Mouse (Mus musculus) neural tube, embryonic 12.5 days (tissue): Measurements from ENCODE around the gene Gm5416. TPM values are rescaled to one million over a fixed set of nuclear protein-coding genes. Genes with fewer than 3 reads are reported as not detected.
"Not testable (repeated sequence)": the region's sequence is repeated elsewhere in the genome, so short reads cannot be mapped to it uniquely, and the experiment has no call there.

Experiments
- ATAC-seq: fragments of 200-750 bp; cut with Nextera tagmentation; 2 replicates; pipeline ENCODE4 v1.8.0; 2017; ENCODE audit warnings: low read depth, mild to moderate bottlenecking, moderate TSS enrichment, moderate library complexity; ENCODE audit not compliant: low FRiP score
- H3K27ac ChIP-seq: fragments of 300-500 bp; sonication (generic); 2 replicates; pipeline ENCODE4 v1.5.1; 2016
- H3K27me3 ChIP-seq: fragments of 300-500 bp; sonication (generic); replicated peaks from 2 replicates; pipeline ENCODE4 v1.6.1; 2016; ENCODE audit warnings: mild to moderate bottlenecking
- H3K36me3 ChIP-seq: fragments of 300-500 bp; sonication (generic); 2 replicates; pipeline ENCODE4 v1.6.1; 2016; ENCODE audit warnings: mild to moderate bottlenecking
- H3K4me1 ChIP-seq: fragments of 300-500 bp; sonication (generic); 2 replicates; pipeline ENCODE4 v1.6.1; 2016
- H3K4me2 ChIP-seq: fragments of 300-500 bp; sonication (generic); replicated peaks from 2 replicates; pipeline ENCODE4 v1.6.1; 2016; ENCODE audit warnings: mild to moderate bottlenecking
- H3K4me3 ChIP-seq: fragments of 300-500 bp; sonication (generic); 2 replicates; pipeline ENCODE4 v1.5.1; 2016
- H3K9ac ChIP-seq: fragments of 300-500 bp; sonication (generic); 2 replicates; pipeline ENCODE4 v1.6.1; 2016; ENCODE audit warnings: mild to moderate bottlenecking
- H3K9me3 ChIP-seq: fragments of 300-500 bp; sonication (generic); 2 replicates; pipeline ENCODE4 v1.6.1; 2016; ENCODE audit warnings: mild to moderate bottlenecking
- WGBS: fragments of 180-500 bp; shearing (Covaris S2); methylation state at CpG from one replicate; pipeline ENCODE4 v1.1.7; 2016; 5-methylcytosine and 5-hydroxymethylcytosine counted together
- polyA plus RNA-seq: library from polyadenylated mRNA; unstranded; fragments of >200 nt; fragmentation: Nextera tagmentation; extraction: Ambion mirVana; gene quantifications from 2 replicates; pipeline ENCODE4 v1.2.1, GENCODE M21; 2016

Gene Gm5416
- polyA plus RNA-seq: not detected in 2 replicates

DNA sequence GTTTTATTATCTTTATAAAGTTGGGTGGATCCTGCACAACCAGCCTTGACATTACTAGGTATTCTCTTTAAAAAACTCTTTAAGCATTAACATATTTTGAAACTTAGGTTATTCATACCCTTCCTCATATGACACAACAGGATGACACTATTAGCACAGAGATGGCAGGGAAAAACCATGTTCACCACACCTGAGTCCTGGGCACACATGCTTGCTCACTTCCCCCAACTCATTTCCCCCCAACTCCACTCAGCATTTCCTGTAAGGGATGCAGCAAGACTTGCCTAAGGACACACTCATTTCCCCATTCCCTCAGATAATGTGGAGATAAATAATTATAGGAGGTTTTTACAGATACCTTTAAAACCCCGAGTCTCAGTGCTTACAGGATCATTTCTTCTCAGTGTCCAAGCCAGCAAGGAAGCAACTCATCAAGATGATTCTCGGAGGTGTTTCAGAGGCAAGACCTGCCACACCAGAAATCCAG lies at the start of gene Gm5416:
TSS of gene Gm5416 (plus strand) at position 437 of the 487 bp plus-strand sequence.
- no peaks in the 10 kb centered on the region for H3K9me3 ChIP-seq
- no peak within 1 kb of the TSS for H3K27ac ChIP-seq
- no peak within 1 kb of the TSS for H3K4me2 ChIP-seq
- H3K4me1 ChIP-seq: no peaks in the 10 kb centered on the region
- no peak for ATAC-seq
- H3K9ac ChIP-seq: no peak within 1 kb of the TSS
- H3K4me3 ChIP-seq: no peak within 1 kb of the TSS
- H3K36me3 ChIP-seq: no peaks in the 10 kb centered on the region
- WGBS: 84% methylated on average over 2 of the region's 2 CpGs
- H3K27me3 ChIP-seq: no peaks in the 10 kb centered on the region

DNA sequence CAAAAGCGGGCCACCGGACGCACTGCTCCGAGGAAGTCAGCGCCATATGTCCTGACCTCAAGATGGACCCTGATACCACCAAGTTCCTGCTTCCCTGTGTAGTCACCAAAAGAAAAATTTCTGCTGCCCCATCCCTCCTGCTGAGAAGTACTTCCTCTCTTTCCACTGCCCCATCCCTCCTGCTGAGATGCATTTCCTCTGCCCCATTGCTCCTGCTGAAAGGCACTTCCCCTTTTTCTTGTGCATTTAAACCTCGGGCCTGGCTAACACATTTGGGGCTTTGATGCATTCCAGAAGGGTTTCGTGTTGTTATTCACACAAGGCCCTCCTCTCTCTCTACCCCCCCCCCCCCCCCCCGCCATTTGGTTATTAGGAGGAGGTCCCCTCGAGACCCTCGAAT lies 42.4 kb upstream of the Gm5416 start:
- H3K4me2 ChIP-seq, H3K4me3 ChIP-seq, H3K27me3 ChIP-seq, H3K36me3 ChIP-seq, H3K27ac ChIP-seq, ATAC-seq, H3K4me1 ChIP-seq, H3K9me3 ChIP-seq, H3K9ac ChIP-seq: not testable (repeated sequence)
- WGBS: 86% methylated on average over 10 of the region's 10 CpGs

DNA sequence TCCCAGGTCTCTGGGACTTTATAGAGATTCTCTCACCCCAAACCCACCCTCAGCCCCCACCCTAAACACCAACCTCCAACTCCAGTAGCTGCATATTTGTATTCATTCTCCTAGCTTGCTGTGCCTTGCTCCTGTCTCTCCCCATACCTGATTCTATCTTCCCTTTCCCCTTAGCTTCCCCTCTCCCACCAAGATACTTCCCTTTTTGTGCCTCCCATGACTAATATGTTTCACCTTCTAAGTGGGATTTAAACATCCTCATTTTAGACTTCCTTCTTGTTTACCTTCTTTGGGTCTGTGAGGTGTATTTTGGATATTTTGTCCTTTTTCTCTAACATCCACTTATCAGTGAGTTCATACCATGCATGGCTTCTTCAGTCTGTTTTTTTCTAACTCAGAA lies 34.1 kb upstream of the Gm5416 start:
- Histone ChIP-seq H3K4me1 (no peaks in the 10 kb centered on the region), H3K36me3 (no peaks in the 10 kb centered on the region), H3K27ac (no peak overlapping the region), H3K4me2 (no peak overlapping the region), H3K4me3 (no peak overlapping the region), H3K9me3 (no peaks in the 10 kb centered on the region), H3K27me3 (no peaks in the 10 kb centered on the region), H3K9ac (no peak overlapping the region)
- no peak for ATAC-seq

DNA sequence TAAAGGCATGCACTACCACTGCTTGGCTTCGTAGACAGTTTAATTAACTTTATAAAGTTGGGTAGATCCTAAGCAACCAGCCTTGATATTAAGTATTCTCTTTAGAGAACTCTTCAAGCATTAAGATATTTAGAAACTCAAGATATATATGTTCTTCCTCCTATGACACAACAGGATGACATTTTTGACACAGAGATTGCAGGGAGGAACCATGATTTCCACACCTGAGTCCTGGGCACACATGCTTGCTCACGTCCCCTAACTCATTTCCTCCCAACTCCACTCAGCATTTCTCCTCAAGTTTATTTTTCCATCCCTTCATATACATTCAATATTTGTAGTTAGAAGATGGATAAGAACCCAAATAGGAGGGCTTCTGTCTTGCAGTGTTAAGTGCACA lies 30.3 kb upstream of the Gm5416 start:
- H3K4me3 ChIP-seq: no peak overlapping the region
- H3K9me3 ChIP-seq: no peaks in the 10 kb centered on the region
- no peak overlapping the region for H3K9ac ChIP-seq
- H3K27me3 ChIP-seq: no peaks in the 10 kb centered on the region
- 85% methylated on average over 2 of the region's 2 CpGs for WGBS
- no peak overlapping the region for H3K27ac ChIP-seq
- ATAC-seq: no peak
- H3K4me1 ChIP-seq: no peaks in the 10 kb centered on the region
- H3K36me3 ChIP-seq: no peaks in the 10 kb centered on the region
- no peak overlapping the region for H3K4me2 ChIP-seq

DNA sequence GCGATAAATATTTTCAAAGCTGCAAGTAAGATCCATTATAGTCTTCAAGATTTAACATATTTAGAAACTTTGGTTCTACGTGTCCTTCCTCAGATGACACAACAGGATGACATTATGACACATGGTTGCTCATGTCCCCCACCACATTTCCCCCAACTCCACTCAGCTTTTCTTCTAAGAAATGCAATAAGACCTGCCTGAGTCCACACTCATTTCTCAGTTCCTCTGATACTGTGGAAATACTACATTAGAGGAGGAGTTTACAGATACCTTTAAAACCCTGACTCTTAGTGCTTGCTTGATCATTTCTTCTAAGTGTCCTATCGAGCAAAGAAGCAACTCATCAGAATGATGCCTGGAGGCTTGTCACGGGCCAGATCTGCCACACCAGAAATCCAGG lies 26.3 kb upstream of the Gm5416 start, which contains the start of gene Gm5483:
TSS of gene Gm5483 (plus strand) at position 301 of the 400 bp plus-strand sequence.
- not testable (repeated sequence) for H3K4me1 ChIP-seq, H3K36me3 ChIP-seq, H3K9ac ChIP-seq, H3K4me3 ChIP-seq, H3K4me2 ChIP-seq, H3K9me3 ChIP-seq, ATAC-seq, H3K27ac ChIP-seq, H3K27me3 ChIP-seq
- 84% methylated on average over 4 of the region's 4 CpGs for WGBS

DNA sequence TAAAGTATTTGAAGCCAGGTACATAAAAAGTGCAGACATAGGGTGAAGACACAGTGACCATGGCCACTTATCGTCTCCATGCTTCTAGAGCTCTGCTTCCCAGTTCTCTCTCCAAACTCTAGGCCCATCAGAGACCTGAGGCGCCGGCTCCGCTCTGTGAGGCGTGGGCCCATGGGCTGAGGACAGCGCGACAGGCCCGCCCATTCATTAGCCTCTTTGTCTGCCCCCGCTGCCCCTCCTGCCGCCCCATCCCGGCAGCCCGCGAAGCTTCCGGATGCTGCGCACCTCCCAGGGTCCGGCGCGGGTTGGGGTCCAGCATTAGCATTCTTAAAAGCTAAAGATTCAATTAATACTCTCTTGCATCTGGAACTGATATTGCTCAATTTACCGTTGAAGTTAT lies 11.0 kb upstream of the Gm5416 start:
- ATAC-seq: peak; percentile 53; the same call in 1 of the 2 replicates
- Histone ChIP-seq H3K4me2 (peak overlapping the region; percentile 42), H3K9me3 (no peaks in the 10 kb centered on the region), H3K36me3 (no peaks in the 10 kb centered on the region), H3K4me3 (no peak overlapping the region), H3K27ac (no peak overlapping the region), H3K9ac (no peak overlapping the region), H3K4me1 (no peaks in the 10 kb centered on the region), H3K27me3 (no peaks in the 10 kb centered on the region)
- 48% methylated on average over 19 of the region's 19 CpGs for WGBS

DNA sequence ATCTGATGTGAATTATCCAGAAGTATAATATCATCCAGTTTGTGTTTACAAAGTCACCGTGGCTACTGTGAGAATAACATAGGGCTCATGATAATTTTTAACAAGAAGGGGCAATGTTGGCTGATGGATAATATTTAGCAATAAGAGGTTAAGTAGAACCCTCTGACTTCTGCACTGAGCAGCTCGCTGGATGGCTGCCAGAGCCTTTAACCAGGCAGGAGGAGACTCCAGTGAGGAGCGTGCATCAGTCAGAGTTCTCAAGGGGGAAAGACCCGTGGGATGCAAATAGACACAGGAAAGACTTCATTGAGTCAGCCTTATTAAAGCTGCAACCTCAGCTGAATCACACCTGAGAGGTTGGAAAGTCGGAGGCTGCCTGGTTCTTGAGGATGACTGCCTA lies 6.4 kb upstream of the Gm5416 start:
- Histone ChIP-seq H3K27ac (no peak overlapping the region), H3K9ac (no peak overlapping the region), H3K27me3 (no peaks in the 10 kb centered on the region), H3K9me3 (no peaks in the 10 kb centered on the region), H3K4me2 (no peak overlapping the region), H3K4me1 (no peaks in the 10 kb centered on the region), H3K36me3 (no peaks in the 10 kb centered on the region), H3K4me3 (no peak overlapping the region)
- ATAC-seq: no peak
- WGBS: 81% methylated on average over 5 of the region's 5 CpGs

DNA sequence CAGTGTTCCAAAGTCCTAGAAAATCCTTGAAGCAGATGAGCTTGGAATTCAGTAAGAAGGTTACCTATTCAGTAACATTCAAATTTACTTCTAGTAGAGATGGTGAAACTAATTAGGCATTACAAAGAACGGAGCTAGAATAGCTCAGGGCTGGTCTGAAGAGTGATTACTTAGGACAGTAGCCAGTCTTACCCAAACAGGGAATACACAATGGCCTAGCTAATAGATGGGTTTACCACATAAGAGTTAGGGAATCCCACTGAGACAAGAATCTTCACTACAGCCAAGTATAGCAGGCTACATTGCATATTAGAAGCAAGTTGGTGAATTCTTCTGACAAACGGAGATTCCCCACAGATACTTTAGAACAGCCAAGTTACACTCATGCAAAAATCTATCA lies 4.5 kb upstream of the Gm5416 start:
- not testable (repeated sequence) for H3K9me3 ChIP-seq, H3K4me1 ChIP-seq, ATAC-seq, H3K36me3 ChIP-seq, H3K4me2 ChIP-seq, H3K4me3 ChIP-seq, H3K27ac ChIP-seq, H3K27me3 ChIP-seq, H3K9ac ChIP-seq
- 30% methylated on average over 2 of the region's 2 CpGs for WGBS

DNA sequence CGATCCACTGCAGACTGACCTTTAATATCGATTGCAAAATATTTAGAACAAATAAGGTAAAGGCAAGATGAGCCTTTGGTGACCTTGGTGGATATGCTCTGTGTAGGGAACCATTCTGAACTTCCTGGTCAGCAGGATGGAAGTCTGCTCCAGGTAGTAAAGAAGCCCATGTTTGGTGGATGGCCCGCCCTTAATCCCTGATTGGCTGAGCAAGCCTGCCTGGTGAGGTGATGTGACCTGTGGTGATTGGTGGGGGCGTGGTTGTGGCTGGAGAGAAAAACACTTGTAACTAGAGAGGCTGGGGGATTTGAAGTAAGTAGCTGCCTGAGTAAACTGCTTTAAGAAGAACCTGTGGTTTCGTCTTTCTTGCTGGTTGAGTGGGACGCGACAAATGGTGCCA lies 11.0 kb downstream of the Gm5416 start, which contains the start of gene 2010005H15Rik:
TSS of gene 2010005H15Rik (plus strand) at position 301 of the 400 bp plus-strand sequence.
- 93% methylated on average over 7 of the region's 7 CpGs for WGBS
- not testable (repeated sequence) for ATAC-seq, H3K9me3 ChIP-seq, H3K9ac ChIP-seq, H3K4me1 ChIP-seq, H3K4me2 ChIP-seq, H3K27ac ChIP-seq, H3K36me3 ChIP-seq, H3K27me3 ChIP-seq, H3K4me3 ChIP-seq

DNA sequence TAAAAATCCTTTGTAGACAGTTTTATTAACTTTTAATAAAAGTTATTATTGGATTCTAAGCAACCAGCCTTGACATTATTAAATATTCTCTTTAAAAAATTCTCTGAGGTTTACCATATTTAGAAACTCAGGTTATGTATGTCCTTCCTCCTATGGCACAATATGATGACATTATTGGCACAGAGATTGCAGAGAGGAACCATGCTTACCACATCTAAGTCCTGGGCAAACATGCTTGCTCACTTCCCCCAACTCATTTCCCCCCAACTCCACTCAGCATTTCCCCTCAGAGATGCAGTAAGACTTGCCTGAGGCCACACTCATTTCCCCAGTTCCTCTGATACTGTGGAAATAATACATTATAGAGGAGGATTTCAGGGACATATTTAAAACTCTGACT lies 50.4 kb downstream of the Gm5416 start:
- not testable (repeated sequence) for H3K27me3 ChIP-seq, H3K4me1 ChIP-seq, H3K9me3 ChIP-seq, H3K9ac ChIP-seq, H3K4me3 ChIP-seq, H3K27ac ChIP-seq, H3K36me3 ChIP-seq, H3K4me2 ChIP-seq, ATAC-seq

Other genes with a start within 250 kb of the Gm5416 start
- gene Kpna1, start 231.7 kb upstream of the Gm5416 start, polyA plus RNA-seq: 77.8 and 83.9 TPM in 2 replicates
- gene Wdr5b, start 169.2 kb upstream of the Gm5416 start, polyA plus RNA-seq: 11.2 and 11.5 TPM in 2 replicates
- gene Fam162a, start 138.8 kb upstream of the Gm5416 start, polyA plus RNA-seq: 162 and 187 TPM in 2 replicates
- gene Ccdc58, start 138.7 kb upstream of the Gm5416 start, polyA plus RNA-seq: 47.7 and 64.5 TPM in 2 replicates
- gene Csta1, start 79.2 kb upstream of the Gm5416 start, polyA plus RNA-seq: 0.06 TPM in 1 of 2 replicates, not detected in the other
- gene Stfa2l1, start 53.6 kb upstream of the Gm5416 start, polyA plus RNA-seq: 1.5 TPM in 1 of 2 replicates, not detected in the other
- 1.5 and 2.6 TPM in 2 replicates for gene Gm5483, start 26.2 kb upstream of the Gm5416 start, polyA plus RNA-seq
- not detected in 2 replicates for gene 2010005H15Rik, start 11.1 kb downstream of the Gm5416 start, polyA plus RNA-seq
- 6.2 and 6.6 TPM in 2 replicates for gene Stfa1, start 66.5 kb downstream of the Gm5416 start, polyA plus RNA-seq
- not detected in 2 replicates for gene BC117090, start 123.9 kb downstream of the Gm5416 start, polyA plus RNA-seq
- gene BC100530, start 157.3 kb downstream of the Gm5416 start, polyA plus RNA-seq: 4.5 and 5.9 TPM in 2 replicates
- gene Stfa2, start 198.1 kb downstream of the Gm5416 start, polyA plus RNA-seq: 0.79 and 0.98 TPM in 2 replicates
- 0.78 and 1.1 TPM in 2 replicates for gene Stfa3, start 245.0 kb downstream of the Gm5416 start, polyA plus RNA-seq